ENCODE assay signal across 25 mouse cellular contexts in genomic region chr4:87750856-87751514, GRCm38 (mm10).
DNase-seq lines count a peak whose midpoint lies in the region; ATAC-seq and TF ChIP-seq lines count a peak whose summit lies in the region.
"Had no signal": no experiment of that assay in that cellular context is flagged by ENCODE, and none has a peak within 500 bp of the region (broad histone marks: within the 10 kb centered on the region; RNA-seq: fewer than 3 reads in every experiment).

No protein-coding gene starts in this region.

- no peak overlapping the region for H3K27ac ChIP-seq in liver, embryonic 11.5 days (ENCODE audit: low read depth, low read length)
- H3K27ac ChIP-seq: forebrain, embryonic 13.5 days; heart, embryonic 15.5 days; hindbrain, embryonic 15.5 days; intestine, embryonic 15.5 days; lung, embryonic 15.5 days; macrophage; midbrain, embryonic 13.5 days; neural tube, embryonic 13.5 days had no signal

- H3K9ac ChIP-seq in liver, embryonic 11.5 days (ENCODE audit: low read depth, low read length), result no peak overlapping the region
- H3K9ac ChIP-seq: forebrain, embryonic 13.5 days; heart, embryonic 15.5 days; hindbrain, embryonic 15.5 days; intestine, embryonic 15.5 days; lung, embryonic 15.5 days; midbrain, embryonic 13.5 days; neural tube, embryonic 13.5 days had no signal

- H3K4me3 ChIP-seq in liver, embryonic 11.5 days (ENCODE audit: low read depth, low read length), result no peak overlapping the region
- H3K4me3 ChIP-seq: forebrain, embryonic 13.5 days; heart, embryonic 15.5 days; hindbrain, embryonic 15.5 days; intestine, embryonic 15.5 days; lung, embryonic 15.5 days; midbrain, embryonic 13.5 days; neural tube, embryonic 13.5 days had no signal

- 79% methylated on average over 5 of the region's 5 CpGs for WGBS in liver, embryonic 11.5 days

- TF ChIP-seq POLR2A in brain, embryonic 14.5 days (IDR thresholded peaks at IDR 0.05; ENCODE audit: borderline replicate concordance, extremely low read depth, insufficient read depth, insufficient read length, poor library complexity, severe bottlenecking), result no peak

- no peak for TF ChIP-seq CTCF in brain, embryonic 14.5 days (IDR thresholded peaks at IDR 0.05; ENCODE audit: borderline replicate concordance, extremely low read depth, insufficient read depth, insufficient read length)

- ATAC-seq in liver, embryonic 11.5 days (replicated peaks; ENCODE audit: low FRiP score), result peak; percentile 92
- ATAC-seq in erythroid progenitor cell, adult 5-6 weeks (replicated peaks; ENCODE audit: low FRiP score, poor library complexity, severe bottlenecking), result peak; percentile 83
- ATAC-seq in megakaryocyte progenitor cell, adult 5-6 weeks (replicated peaks; ENCODE audit: poor library complexity), result peak; percentile 95
- ATAC-seq: forebrain, embryonic 13.5 days; intestine, embryonic 15.5 days; midbrain, embryonic 13.5 days had no signal

- H3K36me3 ChIP-seq in liver, embryonic 11.5 days (ENCODE audit: control insufficient read depth, insufficient read depth, low read length), result no peaks in the 10 kb centered on the region
- H3K36me3 ChIP-seq: heart, embryonic 15.5 days; hindbrain, embryonic 15.5 days; intestine, embryonic 15.5 days; lung, embryonic 15.5 days; midbrain, embryonic 13.5 days; neural tube, embryonic 13.5 days had no signal

- no peaks in the 10 kb centered on the region for H3K9me3 ChIP-seq in liver, embryonic 11.5 days (ENCODE audit: control insufficient read depth, low read length)
- H3K9me3 ChIP-seq: forebrain, embryonic 13.5 days; heart, embryonic 15.5 days; hindbrain, embryonic 15.5 days; intestine, embryonic 15.5 days; lung, embryonic 15.5 days; midbrain, embryonic 13.5 days; neural tube, embryonic 13.5 days had no signal

- peaks cover 10% of the 10 kb centered on the region for H3K4me1 ChIP-seq in liver, embryonic 11.5 days (replicated peaks; ENCODE audit: control insufficient read depth, insufficient read depth, low read length)
- H3K4me1 ChIP-seq: intestine, embryonic 15.5 days had no signal

- no peak overlapping the region; the same call in 1 of the 2 replicates for H3K4me2 ChIP-seq in liver, embryonic 11.5 days
- H3K4me2 ChIP-seq: forebrain, embryonic 13.5 days; heart, embryonic 15.5 days; hindbrain, embryonic 15.5 days; intestine, embryonic 15.5 days; lung, embryonic 15.5 days; midbrain, embryonic 13.5 days; neural tube, embryonic 13.5 days had no signal

- DNase-seq in liver, embryonic 11.5 days (ENCODE audit: low spot score), result no peak
- no peak for DNase-seq in liver
- DNase-seq in brain, embryonic 14.5 days (ENCODE audit: low read depth), result peak; percentile 53
- no peak for DNase-seq in yolk sac, embryonic 10.5 days (ENCODE audit: low spot score)
- DNase-seq in cerebellum, postnatal 14 days, result no peak
- DNase-seq in testis, postnatal 10 days (ENCODE audit: low spot score), result no peak
- DNase-seq: adrenal gland, postnatal 10 days; B cell, adult 2 months; cerebellum, adult 9-10 months; gastrocnemius, postnatal 14 days; heart, postnatal 4 days; kidney, adult 9 months; kidney, postnatal 25 days; left cerebral cortex, postnatal 4 days; right cerebral cortex, postnatal 25 days had no signal

- H3K27me3 ChIP-seq in liver, embryonic 11.5 days (replicated peaks; ENCODE audit: control insufficient read depth, insufficient read depth, low read length), result no peaks in the 10 kb centered on the region; the same call in 1 of the 2 replicates
- H3K27me3 ChIP-seq: forebrain, embryonic 13.5 days; heart, embryonic 15.5 days; hindbrain, embryonic 15.5 days; intestine, embryonic 15.5 days; lung, embryonic 15.5 days; neural tube, embryonic 13.5 days had no signal
